In the genomic region with DNA sequence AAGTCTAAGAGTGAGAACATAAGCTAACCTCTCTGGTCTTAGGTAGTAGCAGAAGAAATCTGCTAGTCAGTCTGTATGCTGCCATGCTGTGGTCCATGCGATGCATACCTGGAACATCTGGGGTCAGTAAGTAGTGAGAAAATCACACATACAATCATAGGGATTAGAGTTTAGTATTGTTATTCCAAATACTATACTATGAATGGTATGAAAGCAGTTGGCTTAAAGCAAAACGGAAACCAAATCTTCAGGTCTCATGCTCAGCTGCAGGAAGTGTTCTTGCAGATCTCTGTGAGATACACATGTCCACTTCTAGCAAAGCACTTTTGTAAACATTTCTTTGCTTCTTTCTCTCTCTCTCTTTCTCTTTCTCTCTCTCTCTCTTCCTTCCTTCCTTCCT, we compare ENCODE assay signal across 24 mouse cellular contexts. TPM values are rescaled to one million over a fixed set of nuclear protein-coding genes. Genes with fewer than 3 reads are reported as not detected.
DNase-seq lines count a peak whose midpoint lies in the region; ATAC-seq lines count a peak whose summit lies in the region.
"Had no signal": no experiment of that assay in that cellular context is flagged by ENCODE, and none has a peak within 500 bp of the region (broad histone marks: within the 10 kb centered on the region; RNA-seq: fewer than 3 reads in every experiment).

No protein-coding gene starts in this region.

- peak; percentile 16 for DNase-seq in thymus, postnatal 14 days
- DNase-seq in thymus, postnatal 4 days, result no peak
- DNase-seq in T-cell, adult 2 months (ENCODE audit: low spot score), result peak; percentile 29
- no peak for DNase-seq in retina, postnatal 1 day
- no peak for DNase-seq in cerebellum, adult 9-11 months
- DNase-seq in frontal cortex, adult 2 months (ENCODE audit: extremely low spot score in 1 of 2, low spot score in 1 of 2), result no peak
- DNase-seq: cerebellum, adult 2 months; gastrocnemius, postnatal 25 days; heart, adult 2 months; heart, postnatal 4 days; kidney, adult 18-20 months; right cerebral cortex, postnatal 14 days had no signal

- peak; percentile 84 for ATAC-seq in inflammation-experienced regulatory T-cells, adult 6 months
- ATAC-seq: forebrain, embryonic 13.5 days; hindbrain, embryonic 16.5 days had no signal

RNA-seq across cellular contexts. Expression of gene Lpxn, which starts 10.2 kb away (rescaled TPM):
- polyA plus RNA-seq in inflammation-experienced regulatory T-cells, adult 6 months (2017; shearing (Covaris generic)), result 100 to 1,000 TPM; 257 to 302 (median 261) TPM
- 1.8 and 2.5 TPM in 2 replicates for polyA plus RNA-seq in frontal cortex, adult 2 months (2012; rRNA removed)

RNA-seq across cellular contexts. Expression of gene Zfp91, which starts 10.3 kb away (rescaled TPM):
- 10 to 100 TPM; 17.7 to 22.3 (median 19.1) TPM for polyA plus RNA-seq in inflammation-experienced regulatory T-cells, adult 6 months (2017; shearing (Covaris generic))
- 46.6 and 50.8 TPM in 2 replicates for polyA plus RNA-seq in frontal cortex, adult 2 months (2012; rRNA removed)

RNA-seq across cellular contexts. Expression of gene Gm5244, which starts 40.3 kb away (rescaled TPM):
- under 1 TPM; 0.47 to 0.91 (median 0.54) TPM for polyA plus RNA-seq in inflammation-experienced regulatory T-cells, adult 6 months (2017; shearing (Covaris generic))
- not detected in 2 replicates for polyA plus RNA-seq in frontal cortex, adult 2 months (2012; rRNA removed)
- polyA plus RNA-seq: cerebellum, adult 2 months; embryonic facial prominence, embryonic 11.5 days; erythroblast, embryonic 14.5 days; forebrain, embryonic 13.5 days; heart, adult 2 months; heart, embryonic 15.5 days; hindbrain, embryonic 16.5 days; kidney, postnatal 0 days; limb, embryonic 14.5 days; liver, embryonic 15.5 days; midbrain, embryonic 11.5 days; neural tube, embryonic 13.5 days; stomach, postnatal 0 days had no signal

RNA-seq across cellular contexts. Expression of gene Cntf, which starts 40.8 kb away (rescaled TPM):
- polyA plus RNA-seq in inflammation-experienced regulatory T-cells, adult 6 months (2017; shearing (Covaris generic)), result 1 to 10 TPM; 2.4 to 4.2 (median 3.7) TPM
- 3.3 and 3.9 TPM in 2 replicates for polyA plus RNA-seq in frontal cortex, adult 2 months (2012; rRNA removed)

RNA-seq across cellular contexts. Expression of gene Olfr1444, which starts 50.9 kb away (rescaled TPM):
- polyA plus RNA-seq in inflammation-experienced regulatory T-cells, adult 6 months (2017; shearing (Covaris generic)), result 1 to 10 TPM in 1 of 3 experiments, under 1 TPM in 2; 0.70 to 1.3 (median 0.74) TPM
- polyA plus RNA-seq in frontal cortex, adult 2 months (2012; rRNA removed), result not detected in 2 replicates
- polyA plus RNA-seq: cerebellum, adult 2 months; embryonic facial prominence, embryonic 11.5 days; erythroblast, embryonic 14.5 days; forebrain, embryonic 13.5 days; heart, adult 2 months; heart, embryonic 15.5 days; hindbrain, embryonic 16.5 days; kidney, postnatal 0 days; limb, embryonic 14.5 days; liver, embryonic 15.5 days; midbrain, embryonic 11.5 days; neural tube, embryonic 13.5 days; stomach, postnatal 0 days had no signal

Comparison
In these comparisons a context has a peak if more than half of its experiments do, and no peak if none do; other contexts are left out.
1. DNase-seq: peak in thymus, postnatal 14 days (single experiment) and T-cell, adult 2 months (single experiment); none in thymus, postnatal 4 days (single experiment), retina, postnatal 1 day (single experiment), cerebellum, adult 9-11 months (single experiment) and frontal cortex, adult 2 months (0 of 2).
2. RNA of gene Lpxn, which starts 10.2 kb away (polyA plus RNA-seq): 257 to 302 TPM in inflammation-experienced regulatory T-cells, adult 6 months; 1.8 to 2.5 TPM in frontal cortex, adult 2 months; every median in the first group is over 10 times any median in the second.